Mouse (Mus musculus): Measurements from ENCODE around the gene Gpn2. TPM values are rescaled to one million over a fixed set of nuclear protein-coding genes. Genes with fewer than 3 reads are reported as not detected.

Gpn2 gene
- polyA plus RNA-seq, 1 experiment from 2014 or later, result 23.9 TPM

DNA sequence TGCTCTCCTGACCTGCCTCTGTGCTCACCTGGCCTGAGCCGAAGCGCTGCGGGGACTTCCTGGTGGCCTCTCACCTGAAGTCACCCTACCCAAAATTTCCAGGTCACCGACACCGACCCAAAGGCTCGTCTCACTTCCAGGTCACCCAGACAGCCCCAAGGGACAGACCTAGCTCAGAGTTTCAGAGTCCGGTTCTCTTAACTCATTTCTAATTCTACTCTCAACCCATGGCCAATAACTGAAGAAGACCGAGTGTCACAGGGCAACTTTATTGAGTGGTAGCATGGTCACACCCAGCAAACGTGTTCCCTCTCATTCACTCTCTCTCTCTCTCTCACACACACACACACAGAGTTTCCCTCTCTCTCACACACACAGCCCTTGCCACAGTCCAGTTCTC, 16.1 kb downstream of the Gpn2 start:
- WGBS, result 14% methylated on average over 9 of the region's 9 CpGs
- peak; percentile 21; the same call in 1 of the 2 replicates for ATAC-seq (ENCODE audit: low FRiP score, low TSS enrichment)
- Histone ChIP-seq H3K27ac (ENCODE audit: low read depth, low read length) (no peak overlapping the region), H3K4me1 (ENCODE audit: control insufficient read depth, insufficient read depth, low read length) (peaks cover 16% of the 10 kb centered on the region; the same call in 1 of the 2 replicates), H3K36me3 (ENCODE audit: control insufficient read depth, insufficient read depth, low read length) (peaks cover 10% of the 10 kb centered on the region; the same call in 1 of the 2 replicates), H3K9me3 (ENCODE audit: control insufficient read depth, low read length) (no peaks in the 10 kb centered on the region), H3K4me3 (ENCODE audit: low read length) (peak overlapping the region; percentile 56), H3K9ac (ENCODE audit: low read depth, low read length) (no peak overlapping the region; the same call in 1 of the 2 replicates), H3K27me3 (ENCODE audit: control insufficient read depth, insufficient read depth, low read length) (peaks cover 33% of the 10 kb centered on the region), H3K4me2 (replicated peaks; ENCODE audit: low read depth, low read length) (peak overlapping the region; percentile 88)

DNA sequence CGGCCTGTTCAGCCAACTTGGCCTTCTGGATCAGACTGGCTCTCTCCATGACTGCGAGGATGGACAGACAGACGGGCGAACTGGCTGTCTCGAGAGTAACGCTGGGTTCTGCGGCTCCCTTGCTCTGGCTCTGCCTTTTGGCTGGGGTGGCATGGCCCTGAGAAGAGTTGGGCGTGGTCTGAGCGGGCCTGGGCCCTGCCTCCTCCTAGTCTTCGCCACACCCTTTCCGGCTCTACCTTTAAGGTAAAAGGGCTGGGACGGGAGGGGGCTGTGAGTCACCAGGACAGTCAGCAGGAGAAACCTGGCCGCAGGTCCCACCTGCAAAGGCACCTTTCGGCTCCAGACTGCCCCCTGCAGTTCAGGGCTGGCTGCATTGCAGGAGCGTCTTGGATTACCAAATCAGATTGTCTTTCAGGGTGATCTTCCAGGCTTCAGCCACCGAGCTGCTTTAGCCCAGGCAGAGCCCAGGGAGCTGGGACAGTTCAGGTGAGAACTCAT, 17.6 kb downstream of the Gpn2 start, which contains the start of gene Sfn:
TSS of gene Sfn (minus strand) at position 448 of the 498 bp plus-strand sequence.
- peaks cover 14% of the 10 kb centered on the region; the same call in 1 of the 2 replicates for H3K36me3 ChIP-seq (ENCODE audit: control insufficient read depth, insufficient read depth, low read length)
- peaks cover 16% of the 10 kb centered on the region; the same call in 1 of the 2 replicates for H3K4me1 ChIP-seq (ENCODE audit: control insufficient read depth, insufficient read depth, low read length)
- WGBS, result 5% methylated on average over 16 of the region's 16 CpGs
- H3K9me3 ChIP-seq (ENCODE audit: control insufficient read depth, low read length), result no peaks in the 10 kb centered on the region
- peak within 1 kb of the TSS; percentile 42 for H3K4me2 ChIP-seq (replicated peaks; ENCODE audit: low read depth, low read length)
- ATAC-seq (ENCODE audit: low FRiP score, low TSS enrichment), result peak; percentile 42
- H3K9ac ChIP-seq (ENCODE audit: low read depth, low read length), result peak within 1 kb of the TSS; percentile 28; the same call in 1 of the 2 replicates
- peaks cover 33% of the 10 kb centered on the region for H3K27me3 ChIP-seq (ENCODE audit: control insufficient read depth, insufficient read depth, low read length)
- H3K27ac ChIP-seq (ENCODE audit: low read depth, low read length), result no peak within 1 kb of the TSS
- H3K4me3 ChIP-seq (ENCODE audit: low read length), result peak within 1 kb of the TSS; percentile 28

DNA sequence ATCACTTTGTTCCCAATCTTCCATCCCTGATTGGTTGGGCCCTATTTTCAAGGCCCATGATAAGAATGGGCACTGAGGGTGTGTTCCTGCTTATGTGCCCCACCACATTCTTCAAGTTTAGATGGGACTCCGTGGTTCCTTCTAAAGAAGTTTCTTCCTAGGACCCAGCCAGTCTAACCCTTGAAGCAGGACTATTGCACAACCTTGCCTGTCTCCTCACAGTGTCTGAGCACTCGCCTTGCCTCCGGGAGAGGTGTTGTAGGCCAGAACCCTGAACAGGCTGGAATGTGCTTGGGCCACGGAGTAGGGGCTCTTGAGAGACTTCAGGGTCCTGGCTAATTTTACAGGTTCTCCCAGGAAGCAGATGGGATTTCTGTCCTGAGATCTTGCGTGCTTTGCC, 18.9 kb downstream of the Gpn2 start:
- H3K9ac ChIP-seq (ENCODE audit: low read depth, low read length), result no peak overlapping the region
- WGBS, result 92% methylated on average over 5 of the region's 5 CpGs
- ATAC-seq (ENCODE audit: low FRiP score, low TSS enrichment), result no peak

GRCm38 (mm10) chr4:133604175-133604574, 20.0 kb downstream of the Gpn2 start:
- H3K9ac ChIP-seq (ENCODE audit: low read depth, low read length), result no peak overlapping the region
- no peak for ATAC-seq (ENCODE audit: low FRiP score, low TSS enrichment)
- H3K36me3 ChIP-seq (ENCODE audit: control insufficient read depth, insufficient read depth, low read length), result peaks cover 24% of the 10 kb centered on the region
- H3K27ac ChIP-seq (ENCODE audit: low read depth, low read length), result no peak overlapping the region
- H3K4me1 ChIP-seq (ENCODE audit: control insufficient read depth, insufficient read depth, low read length), result peaks cover 5% of the 10 kb centered on the region; the same call in 1 of the 2 replicates
- H3K27me3 ChIP-seq (ENCODE audit: control insufficient read depth, insufficient read depth, low read length), result peaks cover 23% of the 10 kb centered on the region
- no peaks in the 10 kb centered on the region for H3K9me3 ChIP-seq (ENCODE audit: control insufficient read depth, low read length)
- WGBS, result 87% methylated on average over 7 of the region's 7 CpGs
- no peak overlapping the region for H3K4me2 ChIP-seq (replicated peaks; ENCODE audit: low read depth, low read length)
- H3K4me3 ChIP-seq (ENCODE audit: low read length), result no peak overlapping the region

More for the DNA sequence above, 18.9 kb downstream of the Gpn2 start:
- Histone ChIP-seq H3K27me3 (ENCODE audit: control insufficient read depth, insufficient read depth, low read length) (peaks cover 33% of the 10 kb centered on the region), H3K4me2 (replicated peaks; ENCODE audit: low read depth, low read length) (no peak overlapping the region), H3K4me1 (ENCODE audit: control insufficient read depth, insufficient read depth, low read length) (peaks cover 16% of the 10 kb centered on the region; the same call in 1 of the 2 replicates), H3K36me3 (ENCODE audit: control insufficient read depth, insufficient read depth, low read length) (peaks cover 15% of the 10 kb centered on the region; the same call in 1 of the 2 replicates), H3K4me3 (ENCODE audit: low read length) (no peak overlapping the region), H3K9me3 (ENCODE audit: control insufficient read depth, low read length) (no peaks in the 10 kb centered on the region), H3K27ac (ENCODE audit: low read depth, low read length) (no peak overlapping the region)

GRCm38 (mm10) chr4:133604856-133605255, 20.7 kb downstream of the Gpn2 start:
- no peak overlapping the region for H3K27ac ChIP-seq (ENCODE audit: low read depth, low read length)
- H3K4me1 ChIP-seq (ENCODE audit: control insufficient read depth, insufficient read depth, low read length), result 0 out of 2 replicates have a peak, but pooled peaks cover 3% of the 10 kb centered on the region
- 56% methylated on average over 6 of the region's 6 CpGs for WGBS
- peaks cover 24% of the 10 kb centered on the region for H3K36me3 ChIP-seq (ENCODE audit: control insufficient read depth, insufficient read depth, low read length)
- H3K4me3 ChIP-seq (ENCODE audit: low read length), result no peak overlapping the region
- no peaks in the 10 kb centered on the region for H3K9me3 ChIP-seq (ENCODE audit: control insufficient read depth, low read length)
- no peak overlapping the region for H3K4me2 ChIP-seq (replicated peaks; ENCODE audit: low read depth, low read length)
- no peak for ATAC-seq (ENCODE audit: low FRiP score, low TSS enrichment)
- H3K9ac ChIP-seq (ENCODE audit: low read depth, low read length), result no peak overlapping the region
- H3K27me3 ChIP-seq (ENCODE audit: control insufficient read depth, insufficient read depth, low read length), result peaks cover 18% of the 10 kb centered on the region

DNA sequence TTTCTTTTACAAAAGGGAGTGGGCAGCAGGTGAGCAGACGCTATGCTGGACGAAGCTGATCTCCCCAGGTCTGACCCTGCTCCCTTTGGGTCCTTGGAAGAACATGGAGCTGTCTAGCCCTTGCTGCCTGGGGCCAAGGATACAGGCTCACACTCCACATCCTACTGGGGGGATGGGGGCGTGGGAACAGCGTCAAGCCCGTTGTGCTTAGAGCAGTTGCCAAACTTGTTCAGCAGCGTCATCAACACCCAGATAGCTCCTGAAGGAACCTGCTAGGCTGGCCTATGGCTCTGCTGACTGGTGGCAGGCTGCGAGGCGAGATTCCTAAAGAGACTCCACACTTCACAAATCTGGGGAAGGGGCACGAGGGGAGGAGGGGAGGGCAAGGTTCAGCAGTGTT, 21.2 kb downstream of the Gpn2 start:
- peaks cover 14% of the 10 kb centered on the region for H3K27me3 ChIP-seq (ENCODE audit: control insufficient read depth, insufficient read depth, low read length)
- 0 out of 2 replicates have a peak, but pooled peaks cover 3% of the 10 kb centered on the region for H3K4me1 ChIP-seq (ENCODE audit: control insufficient read depth, insufficient read depth, low read length)
- H3K4me2 ChIP-seq (replicated peaks; ENCODE audit: low read depth, low read length), result no peak overlapping the region
- no peak overlapping the region for H3K27ac ChIP-seq (ENCODE audit: low read depth, low read length)
- no peak overlapping the region for H3K9ac ChIP-seq (ENCODE audit: low read depth, low read length)
- no peak for ATAC-seq (ENCODE audit: low FRiP score, low TSS enrichment)
- H3K9me3 ChIP-seq (ENCODE audit: control insufficient read depth, low read length), result no peaks in the 10 kb centered on the region
- 57% methylated on average over 9 of the region's 9 CpGs for WGBS
- H3K36me3 ChIP-seq (ENCODE audit: control insufficient read depth, insufficient read depth, low read length), result peaks cover 24% of the 10 kb centered on the region
- H3K4me3 ChIP-seq (ENCODE audit: low read length), result no peak overlapping the region

DNA sequence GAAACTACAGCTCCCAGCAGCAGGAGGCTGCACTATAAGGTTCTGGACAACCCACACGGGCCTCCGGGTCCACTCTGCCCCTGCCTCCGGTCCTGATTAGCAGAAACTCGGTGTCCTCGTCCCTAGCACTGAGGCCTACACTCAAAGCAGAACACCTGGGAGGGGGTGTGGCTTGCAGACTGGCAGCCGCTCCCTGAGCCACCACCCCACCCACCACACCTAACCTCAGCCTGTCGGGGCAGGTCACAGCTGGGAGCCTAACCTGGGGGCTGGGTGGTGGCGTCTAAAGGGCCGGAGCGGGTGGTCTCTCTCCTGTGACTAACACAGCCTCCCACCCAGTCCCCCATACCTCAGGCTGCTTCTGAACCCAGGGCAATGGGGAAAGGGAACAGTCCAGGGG, 23.1 kb downstream of the Gpn2 start:
- H3K9ac ChIP-seq (ENCODE audit: low read depth, low read length), result no peak overlapping the region
- 0 out of 2 replicates have a peak, but pooled peaks cover 3% of the 10 kb centered on the region for H3K4me1 ChIP-seq (ENCODE audit: control insufficient read depth, insufficient read depth, low read length)
- no peak for ATAC-seq (ENCODE audit: low FRiP score, low TSS enrichment)
- H3K27me3 ChIP-seq (ENCODE audit: control insufficient read depth, insufficient read depth, low read length), result peaks cover 7% of the 10 kb centered on the region
- H3K4me2 ChIP-seq (replicated peaks; ENCODE audit: low read depth, low read length), result no peak overlapping the region
- H3K4me3 ChIP-seq (ENCODE audit: low read length), result no peak overlapping the region
- H3K9me3 ChIP-seq (ENCODE audit: control insufficient read depth, low read length), result no peaks in the 10 kb centered on the region
- no peak overlapping the region for H3K27ac ChIP-seq (ENCODE audit: low read depth, low read length)
- H3K36me3 ChIP-seq (ENCODE audit: control insufficient read depth, insufficient read depth, low read length), result peaks cover 29% of the 10 kb centered on the region
- WGBS, result 87% methylated on average over 10 of the region's 10 CpGs

DNA sequence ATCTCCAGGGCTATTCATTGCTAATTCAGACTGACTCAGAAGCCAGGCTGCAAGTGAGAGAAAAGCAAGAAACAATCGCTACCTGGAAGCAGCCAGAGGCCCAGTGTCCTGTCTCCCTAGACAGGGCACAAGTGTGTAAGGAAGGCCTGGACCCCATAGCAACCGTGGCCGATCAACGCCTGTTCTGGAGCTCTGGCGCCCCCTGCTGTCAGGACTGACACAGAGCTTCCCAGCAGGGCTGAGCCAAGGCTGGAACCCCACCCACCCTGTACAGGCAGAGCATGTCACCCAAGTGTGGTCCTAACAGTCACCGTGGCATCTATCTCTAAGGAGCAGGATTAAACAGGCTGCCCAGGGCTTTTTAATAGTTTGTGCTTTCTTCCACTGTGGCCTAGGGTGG, 25.6 kb downstream of the Gpn2 start:
- WGBS, result 16% methylated on average over 6 of the region's 6 CpGs
- H3K36me3 ChIP-seq (ENCODE audit: control insufficient read depth, insufficient read depth, low read length), result peaks cover 34% of the 10 kb centered on the region
- no peak overlapping the region for H3K4me3 ChIP-seq (ENCODE audit: low read length)
- H3K27me3 ChIP-seq (ENCODE audit: control insufficient read depth, insufficient read depth, low read length), result no peaks in the 10 kb centered on the region
- no peak overlapping the region for H3K27ac ChIP-seq (ENCODE audit: low read depth, low read length)
- peak; percentile 61 for ATAC-seq (ENCODE audit: low FRiP score, low TSS enrichment)
- H3K4me2 ChIP-seq (replicated peaks; ENCODE audit: low read depth, low read length), result no peak overlapping the region
- H3K9ac ChIP-seq (ENCODE audit: low read depth, low read length), result no peak overlapping the region
- H3K9me3 ChIP-seq (ENCODE audit: control insufficient read depth, low read length), result peaks cover 3% of the 10 kb centered on the region; the same call in 1 of the 2 replicates
- 0 out of 2 replicates have a peak, but pooled peaks cover 3% of the 10 kb centered on the region for H3K4me1 ChIP-seq (ENCODE audit: control insufficient read depth, insufficient read depth, low read length)

DNA sequence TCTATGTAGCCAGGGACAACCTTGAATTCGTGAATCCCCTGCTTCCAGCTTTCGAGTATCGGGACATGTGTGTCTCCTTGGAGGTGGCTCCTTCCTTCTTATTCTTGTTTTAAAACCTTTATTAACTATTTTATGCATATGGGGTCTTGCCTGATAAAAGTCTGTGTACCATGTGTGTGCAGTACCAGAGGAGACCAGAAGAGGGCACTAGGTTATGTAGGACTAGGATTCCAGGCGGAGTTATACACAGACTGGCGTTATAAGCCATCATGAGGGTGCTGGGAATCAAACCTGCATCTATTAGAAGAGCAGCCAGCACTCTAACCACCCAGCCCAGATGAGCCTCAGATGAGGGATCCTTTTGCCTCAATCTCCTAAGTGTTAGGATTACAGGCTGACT, 27.7 kb downstream of the Gpn2 start:
- Histone ChIP-seq H3K9ac (ENCODE audit: low read depth, low read length) (no peak overlapping the region), H3K36me3 (ENCODE audit: control insufficient read depth, insufficient read depth, low read length) (peaks cover 36% of the 10 kb centered on the region), H3K27ac (ENCODE audit: low read depth, low read length) (no peak overlapping the region), H3K4me2 (replicated peaks; ENCODE audit: low read depth, low read length) (no peak overlapping the region), H3K4me1 (ENCODE audit: control insufficient read depth, insufficient read depth, low read length) (no peaks in the 10 kb centered on the region), H3K4me3 (ENCODE audit: low read length) (no peak overlapping the region), H3K27me3 (ENCODE audit: control insufficient read depth, insufficient read depth, low read length) (no peaks in the 10 kb centered on the region), H3K9me3 (ENCODE audit: control insufficient read depth, low read length) (peaks cover 3% of the 10 kb centered on the region; the same call in 1 of the 2 replicates)
- 96% methylated on average over 5 of the region's 5 CpGs for WGBS
- ATAC-seq (ENCODE audit: low FRiP score, low TSS enrichment), result no peak

All from kidney, embryonic 14.5 days (tissue).